Mouse (Mus musculus): Measurements from ENCODE around the gene Gucd1.
A peak's percentile ranks its signal among the peaks of the same experiment; 100 is the strongest.
"Not testable (repeated sequence)": the region's sequence is repeated elsewhere in the genome, so short reads cannot be mapped to it uniquely, and the experiment has no call there.

Gene Gucd1

DNA sequence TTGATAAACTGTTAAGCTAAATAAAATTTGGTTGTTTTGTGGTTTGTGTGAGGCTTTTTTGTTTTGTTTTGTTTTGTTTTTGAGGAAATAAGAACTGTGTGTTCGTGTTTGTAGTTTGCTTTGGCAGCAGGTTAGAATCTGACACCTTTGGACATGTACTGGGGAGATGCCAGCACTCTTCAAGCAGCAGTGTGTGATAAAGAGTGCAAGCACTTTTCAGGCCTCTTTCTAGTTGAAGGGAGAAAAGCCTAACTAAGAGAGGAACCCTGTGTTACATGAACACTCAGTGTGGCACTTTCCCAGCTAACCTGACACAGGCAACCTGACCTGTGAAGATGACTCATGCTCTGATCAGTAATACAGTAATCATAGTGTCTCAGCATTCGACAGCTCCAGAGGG, 17.7 kb upstream of the Gucd1 start:
- no peak for DNase-seq (ENCODE audit: low read depth, low spot score)

DNA sequence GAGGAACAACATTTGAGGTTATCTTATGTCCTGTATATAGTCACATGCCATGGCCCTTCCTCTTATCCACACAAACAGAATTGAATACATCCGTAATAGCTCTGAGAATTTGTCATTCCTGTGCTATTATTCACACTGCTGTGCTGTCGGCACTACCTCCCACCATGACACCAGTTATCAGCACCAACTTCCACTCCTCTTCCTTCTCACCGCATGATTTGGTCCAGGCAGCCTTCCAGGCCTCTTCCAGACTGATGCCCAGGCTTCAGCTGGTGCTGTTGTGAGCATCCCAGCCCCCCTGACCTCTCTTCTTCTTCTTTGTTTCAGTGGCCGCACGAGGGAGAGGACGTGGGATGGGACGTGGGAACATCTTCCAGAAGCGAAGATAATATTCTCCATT, 17.2 kb upstream of the Gucd1 start:
- no peak for DNase-seq (ENCODE audit: low read depth, low spot score)

DNA sequence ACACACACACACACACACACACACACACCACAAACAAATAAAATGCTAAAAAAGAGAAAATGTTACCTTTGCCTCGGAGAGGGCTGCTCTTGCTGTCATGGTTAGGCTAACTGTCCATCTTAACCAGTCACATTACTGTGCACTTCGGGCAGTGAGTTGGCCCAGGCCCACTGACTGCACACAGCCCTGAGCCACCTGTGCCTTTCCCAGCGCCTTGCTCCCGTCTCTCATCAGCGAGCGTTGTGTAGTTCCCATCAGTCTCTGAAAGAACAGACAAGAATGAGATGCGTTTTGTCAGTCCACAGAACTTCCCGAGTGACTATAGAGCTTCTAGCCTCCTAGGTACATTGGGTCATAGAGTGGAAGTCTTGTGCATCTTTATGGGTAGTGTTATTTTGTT, 16.4 kb upstream of the Gucd1 start:
- no peak for DNase-seq (ENCODE audit: low read depth, low spot score)

DNA sequence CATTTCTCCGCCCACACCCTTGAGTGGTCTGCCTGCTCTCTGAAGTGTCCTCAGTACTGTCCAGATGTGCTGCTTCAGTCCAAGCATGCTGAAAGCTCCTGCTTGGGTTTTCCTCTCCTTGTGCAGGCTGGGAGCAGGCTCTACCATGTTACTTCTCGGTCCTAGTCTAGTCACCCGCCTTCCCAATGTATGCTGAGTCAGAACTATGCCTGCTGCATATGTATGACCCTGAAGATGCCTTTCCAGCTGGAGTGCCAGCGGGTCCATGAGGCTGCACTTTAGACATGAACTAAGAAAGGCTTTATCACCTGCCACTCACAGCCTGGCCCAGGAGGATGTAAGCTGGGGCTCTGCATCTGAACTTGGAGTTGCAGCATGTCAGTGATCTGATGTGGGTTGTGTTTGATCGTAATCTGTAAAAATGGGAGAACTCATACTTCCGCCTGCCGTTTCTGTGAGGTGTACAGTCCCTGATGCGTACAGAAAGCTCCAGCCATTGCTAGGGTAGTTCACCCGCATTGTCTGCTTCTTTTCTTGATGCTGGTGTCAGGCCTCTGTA, 13.8 kb upstream of the Gucd1 start:
- no peak for DNase-seq (ENCODE audit: low read depth, low spot score)

DNA sequence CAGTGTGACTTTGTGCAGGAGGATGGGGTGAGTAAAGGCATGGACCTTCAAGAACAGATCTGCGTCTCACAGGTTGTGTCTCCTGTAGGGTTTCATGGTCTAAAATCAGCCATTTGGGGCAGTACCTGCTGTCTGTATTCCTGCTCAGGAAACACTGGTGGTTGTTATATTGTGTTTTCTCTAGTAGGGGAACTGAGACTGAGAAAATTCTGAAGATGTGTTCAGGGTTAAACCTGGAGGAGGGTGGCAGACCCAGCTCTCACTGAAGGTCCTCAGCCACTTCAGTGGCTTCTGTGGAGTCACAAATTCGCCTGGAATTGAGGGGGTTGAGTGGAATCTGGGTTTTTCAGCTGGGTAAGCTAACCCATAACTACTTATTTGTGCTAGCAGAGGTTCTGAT, 12.6 kb upstream of the Gucd1 start:
- DNase-seq (ENCODE audit: low read depth, low spot score) = no peak

DNA sequence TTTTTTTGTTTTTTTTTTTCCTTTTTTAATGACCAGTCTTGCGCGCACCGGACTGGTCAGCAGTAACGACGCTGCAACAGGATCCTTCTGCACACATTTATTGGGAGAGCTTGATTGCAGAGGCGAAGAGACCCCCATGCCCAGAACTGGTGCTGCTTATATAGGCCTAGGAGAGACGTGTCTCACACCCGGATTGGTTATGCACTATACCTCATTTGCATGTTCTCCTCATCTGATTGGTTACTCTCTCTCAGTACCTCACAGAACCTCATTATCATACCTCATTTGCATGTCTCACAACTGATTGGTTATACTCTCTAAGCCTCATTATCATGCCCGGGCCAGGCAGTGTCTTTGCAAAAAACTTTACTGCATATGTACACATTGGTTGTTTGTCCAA, 7.7 kb upstream of the Gucd1 start:
- not testable (repeated sequence) for DNase-seq (ENCODE audit: low read depth, low spot score)

DNA sequence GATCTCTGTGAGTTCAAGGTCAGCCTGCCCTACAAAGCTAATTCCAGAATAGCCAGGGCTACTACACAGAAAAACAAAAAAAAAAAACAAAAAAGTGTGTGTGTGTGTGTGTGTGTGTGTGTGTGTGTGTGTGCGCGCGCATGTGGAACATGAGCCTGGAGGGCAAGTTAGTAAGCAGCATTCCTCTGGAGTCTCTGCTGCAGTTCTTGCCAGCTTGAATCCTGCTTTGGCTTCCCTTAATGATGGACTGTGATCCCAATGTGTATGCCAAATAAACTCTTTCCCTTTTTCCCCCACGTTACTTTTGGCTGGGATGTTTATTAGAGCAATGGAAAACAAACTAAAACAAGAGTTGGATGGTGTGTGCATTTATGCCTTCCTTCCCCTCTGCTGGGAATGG, 3.9 kb upstream of the Gucd1 start:
- no peak for DNase-seq (ENCODE audit: low read depth, low spot score)

DNA sequence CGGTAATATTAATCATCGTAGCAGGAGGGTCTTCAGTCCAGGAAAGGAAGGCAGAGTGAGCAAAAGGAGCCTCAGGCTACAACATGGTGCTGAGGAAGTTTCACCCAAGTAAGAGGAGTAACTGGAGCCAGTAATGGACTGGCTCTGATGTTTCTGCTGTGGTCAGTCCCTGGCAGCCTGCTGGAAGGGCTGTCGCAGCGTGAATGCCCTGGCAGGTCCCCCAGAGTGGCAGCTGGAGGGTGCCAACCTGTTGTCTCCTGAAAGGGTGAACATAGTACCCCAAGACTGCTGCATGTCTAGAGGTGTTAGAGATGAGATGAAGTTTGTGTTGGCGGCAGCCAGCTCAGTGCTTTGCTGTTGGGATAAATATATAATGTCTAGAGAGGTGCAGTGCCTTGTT, 2.8 kb upstream of the Gucd1 start:
- DNase-seq (ENCODE audit: low read depth, low spot score) = no peak

DNA sequence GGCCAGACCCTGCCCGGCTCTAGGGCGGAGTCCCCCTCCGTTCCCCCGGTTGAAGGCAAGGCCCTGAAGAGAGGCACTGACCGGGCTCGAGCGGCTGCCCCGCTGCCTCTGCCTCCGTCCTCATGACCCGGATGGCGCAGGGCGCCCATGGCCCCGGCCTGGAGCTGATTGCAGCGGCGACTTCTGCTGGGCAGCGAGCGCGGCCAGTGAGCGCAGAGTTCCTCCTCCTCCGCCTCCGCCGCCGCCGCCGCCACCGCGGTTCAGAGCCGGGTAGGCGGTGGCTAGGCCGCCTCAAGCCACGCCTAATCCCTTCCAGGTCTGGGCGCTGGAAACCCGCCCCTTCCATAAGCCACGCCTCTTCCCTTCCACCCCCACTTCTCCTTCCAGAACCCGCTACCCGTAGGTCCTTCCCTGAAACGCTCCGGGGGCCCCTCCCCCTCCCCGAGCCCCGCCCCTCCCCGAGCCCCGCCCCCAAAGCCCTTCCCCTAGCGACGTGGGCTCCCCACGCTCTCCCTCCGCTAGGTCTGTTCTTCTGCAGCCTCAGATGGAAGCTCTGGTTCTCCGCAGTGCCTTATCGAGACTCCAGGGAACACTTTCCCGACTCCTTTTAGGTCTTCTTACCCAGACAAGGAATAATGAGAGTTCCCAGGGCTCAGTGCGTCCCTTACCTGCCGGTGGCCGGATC, 557 bp downstream of the Gucd1 start, which contains the start of gene Snrpd3:
Snrpd3 (plus strand) TSS at position 479 of the 685 bp plus-strand sequence.
- DNase-seq (ENCODE audit: low read depth, low spot score) = peak; percentile 98

DNA sequence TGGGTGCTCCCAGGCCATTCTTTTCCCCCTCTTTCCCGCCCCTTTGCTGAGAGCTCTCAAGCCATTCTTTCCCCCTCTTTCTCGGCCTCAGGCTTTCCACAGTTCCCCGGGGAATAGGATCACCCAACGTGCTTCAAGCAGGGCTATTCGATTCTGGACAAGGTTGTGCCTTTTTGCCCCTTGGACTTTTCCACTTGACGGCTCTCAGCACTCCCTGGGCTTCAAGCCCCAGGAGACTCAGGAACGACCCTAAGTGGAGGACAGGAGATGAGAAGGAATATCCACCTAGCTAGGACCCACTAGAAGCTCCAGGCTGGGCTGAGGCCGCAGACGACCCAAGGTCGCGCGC, 1.1 kb downstream of the Gucd1 start:
- DNase-seq (ENCODE audit: low read depth, low spot score) = no peak

DNA sequence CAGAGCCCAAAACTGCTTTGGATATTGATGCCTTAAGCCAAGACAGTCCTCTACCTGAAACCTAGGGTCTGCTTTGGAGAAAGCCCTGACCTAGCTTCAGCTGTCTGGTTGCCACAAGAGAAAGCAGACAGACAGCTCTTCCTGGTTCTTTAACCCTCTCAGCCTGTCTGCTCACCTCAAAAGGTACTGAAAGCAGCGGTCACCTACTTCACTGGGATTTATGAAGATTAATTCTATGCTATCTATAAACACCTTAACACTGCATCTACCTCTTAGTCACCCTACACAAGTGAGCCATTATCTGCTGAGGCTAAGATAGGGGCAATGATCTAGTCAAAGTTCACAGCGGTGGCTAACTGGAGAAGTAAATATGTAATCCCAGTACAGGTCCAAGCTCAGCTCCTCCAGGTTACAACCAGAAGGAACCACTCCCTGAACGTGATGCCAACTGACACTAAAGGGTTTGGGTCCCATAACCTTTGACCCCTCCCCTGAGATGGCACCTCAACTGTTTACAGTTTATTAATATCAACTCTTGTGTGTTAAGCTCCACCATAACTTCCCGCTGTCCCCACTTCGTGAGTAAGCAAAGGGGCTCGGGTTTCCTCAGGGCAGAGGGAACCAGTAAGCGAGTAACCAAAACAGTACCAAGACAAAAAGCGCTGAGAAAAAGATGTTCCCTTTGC, 1.6 kb downstream of the Gucd1 start:
- no peak for DNase-seq (ENCODE audit: low read depth, low spot score)

DNA sequence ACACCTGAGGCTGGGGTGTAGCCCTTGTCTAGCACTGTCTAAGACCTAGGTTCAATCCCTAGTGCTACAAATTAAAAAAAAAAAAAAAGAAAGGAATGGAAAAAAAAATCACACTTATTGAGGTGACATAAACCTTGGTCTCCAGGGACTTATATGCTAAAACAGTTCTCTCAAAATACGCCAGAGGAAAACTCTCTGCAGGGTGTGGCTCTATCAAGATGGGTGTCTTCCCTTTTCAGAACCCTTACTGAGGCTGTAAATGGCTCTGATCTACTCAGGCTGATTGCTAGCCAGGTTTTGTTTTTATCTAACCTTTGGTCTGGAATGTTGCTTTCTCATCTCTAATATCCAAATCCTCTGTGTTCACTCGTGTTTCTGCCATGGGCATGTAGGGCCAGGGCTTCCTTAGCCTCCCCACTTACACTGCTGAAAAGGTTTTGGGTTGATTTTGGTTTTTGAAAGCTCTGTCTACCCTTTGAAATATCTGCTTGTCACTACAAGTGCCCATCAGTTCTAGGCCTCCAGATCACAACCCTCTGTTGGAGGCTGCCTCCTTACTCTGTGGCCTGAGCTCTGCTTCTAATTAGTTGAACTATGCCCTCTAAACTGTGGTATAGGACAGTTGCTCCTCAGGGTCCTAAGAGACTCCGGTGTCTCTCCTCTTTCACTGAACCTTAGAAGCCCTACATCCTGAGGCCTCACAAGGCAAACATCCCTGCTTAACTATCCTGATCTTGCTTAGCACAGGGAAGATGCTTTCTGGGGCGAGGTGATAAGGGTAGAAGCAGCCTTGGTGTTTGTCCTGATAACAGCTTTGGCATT, 2.3 kb downstream of the Gucd1 start:
- DNase-seq (ENCODE audit: low read depth, low spot score) = no peak

DNA sequence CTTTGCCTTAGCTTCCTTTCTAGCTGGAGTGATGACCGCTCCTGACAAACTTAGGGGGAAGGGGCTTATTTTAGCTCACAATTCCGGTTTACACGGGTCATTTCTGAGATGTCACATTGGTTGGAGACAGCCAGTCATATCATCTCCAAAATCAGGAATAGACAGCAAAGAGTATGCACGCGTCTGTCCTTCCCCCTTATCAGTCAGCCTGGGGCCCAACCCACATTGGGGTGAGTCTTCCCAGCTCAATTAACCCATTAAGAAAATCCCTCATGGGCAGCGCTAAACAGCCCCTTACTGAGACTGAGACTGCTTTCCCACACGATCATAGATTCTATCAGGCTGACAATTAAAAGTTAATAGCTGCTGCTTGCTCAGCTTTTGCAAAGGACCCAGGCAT, 3.4 kb downstream of the Gucd1 start:
- no peak for DNase-seq (ENCODE audit: low read depth, low spot score)

DNA sequence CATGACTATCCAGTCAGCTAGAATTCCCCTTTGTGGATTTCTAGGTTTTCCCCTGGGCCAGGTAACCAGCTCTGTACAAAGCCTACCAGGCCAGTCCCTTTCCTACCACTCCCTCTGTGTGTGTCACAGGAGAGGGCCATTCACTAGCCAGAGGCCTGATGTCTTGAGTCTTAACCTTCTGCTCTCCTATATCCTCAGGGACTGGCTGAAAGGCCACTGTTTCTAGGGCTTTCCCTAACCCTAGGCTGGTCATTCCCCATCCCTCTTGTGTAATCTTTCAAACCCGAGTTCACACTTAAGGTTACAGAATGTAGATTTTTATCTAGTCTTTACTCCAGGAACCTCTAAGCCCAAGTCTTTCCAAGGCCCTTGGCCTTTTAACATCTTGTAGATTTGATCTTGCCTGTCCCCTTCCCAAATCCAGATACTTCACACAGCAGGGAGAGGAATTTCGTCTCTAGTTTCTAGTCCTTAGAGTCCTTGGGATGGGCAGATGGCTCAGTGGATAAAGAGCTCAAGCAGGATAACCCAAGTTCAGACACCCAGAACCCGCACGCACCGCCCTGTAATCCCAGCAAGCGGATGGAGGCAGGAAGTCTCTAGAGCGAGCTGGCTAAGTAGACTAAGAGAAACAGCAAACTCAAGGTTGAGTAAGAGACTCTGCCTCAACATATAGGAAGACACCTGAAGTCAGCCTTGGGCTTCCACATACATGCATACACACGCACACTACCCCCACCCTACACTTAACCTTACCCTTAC, 4.3 kb downstream of the Gucd1 start:
- no peak for DNase-seq (ENCODE audit: low read depth, low spot score)

DNA sequence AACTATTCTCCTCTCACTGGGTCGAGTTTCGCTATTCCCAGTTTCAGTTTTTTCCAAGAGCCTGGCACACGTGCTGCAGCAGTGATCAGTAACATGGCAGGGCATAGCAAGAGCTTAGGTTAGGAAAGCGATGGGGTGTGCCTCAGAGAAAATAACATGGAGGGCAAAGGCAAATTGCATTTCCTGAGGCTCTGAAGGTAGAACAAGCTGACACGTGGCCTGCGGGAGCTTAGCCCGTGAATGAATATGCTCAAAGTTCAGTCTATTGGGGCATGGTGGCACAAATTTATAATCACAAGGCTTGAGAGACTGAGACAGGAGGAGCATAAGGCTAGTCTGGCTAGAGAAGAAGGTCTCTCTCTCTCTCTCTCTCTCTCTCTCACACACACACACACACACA, 5.0 kb downstream of the Gucd1 start:
- DNase-seq (ENCODE audit: low read depth, low spot score) = no peak

DNA sequence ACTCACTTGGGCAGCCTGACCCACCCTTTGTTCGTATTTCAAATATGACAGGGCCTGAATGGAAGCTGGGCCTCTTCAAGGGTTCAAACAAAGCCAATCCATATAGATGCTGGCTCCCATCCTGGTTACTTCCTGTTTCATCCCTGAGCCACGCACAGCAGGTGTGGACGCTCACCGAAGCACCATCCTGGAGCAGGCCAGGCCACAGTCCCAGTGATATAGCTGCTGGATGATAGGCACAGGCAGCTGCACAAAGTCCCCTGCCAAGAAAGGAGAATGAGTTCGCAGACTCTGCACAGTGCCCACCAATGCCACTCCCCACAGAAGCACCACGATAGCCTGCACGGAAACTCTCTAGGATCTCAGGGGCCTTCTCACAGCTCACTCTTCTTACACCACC, 5.9 kb downstream of the Gucd1 start:
- no peak for DNase-seq (ENCODE audit: low read depth, low spot score)

DNA sequence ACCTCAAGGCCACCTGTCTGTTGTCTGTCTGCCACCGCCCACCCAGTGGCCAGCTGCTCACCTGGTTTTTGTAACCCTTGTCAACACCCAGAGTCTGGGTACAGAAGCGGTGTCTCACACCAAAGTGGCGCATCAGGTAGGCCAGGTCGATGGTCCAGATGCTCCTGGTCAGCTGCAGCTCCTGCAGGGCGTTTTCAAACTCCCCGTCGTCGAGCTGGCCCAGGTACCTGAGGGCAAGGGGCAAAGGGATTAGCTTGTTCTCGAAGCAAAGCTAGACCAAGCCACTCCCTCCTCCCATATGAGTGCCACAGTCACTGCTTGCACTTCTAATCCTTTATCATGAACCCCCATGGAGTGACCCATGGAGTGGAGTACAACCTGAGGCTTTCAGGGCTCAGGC, 6.7 kb downstream of the Gucd1 start:
- DNase-seq (ENCODE audit: low read depth, low spot score) = no peak

DNA sequence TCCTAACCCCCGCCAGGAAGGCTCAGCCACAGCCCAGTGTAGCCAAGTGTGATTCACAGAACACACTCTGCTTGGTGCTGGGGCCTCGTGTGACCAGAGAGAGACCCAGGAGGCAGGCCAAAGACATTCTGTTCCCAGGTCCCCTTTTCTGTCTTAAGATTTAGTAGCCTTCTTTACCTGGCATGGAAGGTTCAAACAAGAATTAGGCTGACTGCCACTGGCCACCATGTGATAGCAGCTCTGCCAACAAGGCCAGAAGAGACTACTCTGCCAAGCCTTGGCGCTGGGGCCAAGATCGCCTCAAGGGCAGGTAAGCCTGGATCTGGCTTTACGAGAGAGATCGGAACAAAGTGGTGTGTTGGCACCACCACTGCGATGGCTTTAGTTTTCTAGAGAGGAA, 7.3 kb downstream of the Gucd1 start:
- no peak for DNase-seq (ENCODE audit: low read depth, low spot score)

DNA sequence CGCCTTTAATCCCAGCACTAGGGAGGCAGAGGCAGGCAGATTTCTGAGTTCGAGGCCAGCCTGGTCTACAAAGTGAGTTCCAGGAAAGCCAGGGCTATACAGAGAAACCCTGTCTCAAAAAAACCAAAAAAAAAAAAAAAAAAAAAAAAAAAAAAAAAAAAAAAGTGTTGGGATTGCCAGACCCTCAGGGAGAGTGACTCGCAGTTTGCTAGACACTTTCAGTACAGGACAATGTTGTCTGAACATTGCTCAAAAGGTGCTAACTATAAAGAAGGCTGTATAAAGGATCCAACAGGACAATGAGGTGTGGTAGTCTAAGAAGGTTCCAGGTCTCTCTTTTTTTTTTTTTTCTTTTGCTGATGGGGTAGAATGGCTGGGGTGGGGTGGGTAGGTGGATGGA, 11.8 kb downstream of the Gucd1 start:
- DNase-seq (ENCODE audit: low read depth, low spot score) = not testable (repeated sequence)

DNA sequence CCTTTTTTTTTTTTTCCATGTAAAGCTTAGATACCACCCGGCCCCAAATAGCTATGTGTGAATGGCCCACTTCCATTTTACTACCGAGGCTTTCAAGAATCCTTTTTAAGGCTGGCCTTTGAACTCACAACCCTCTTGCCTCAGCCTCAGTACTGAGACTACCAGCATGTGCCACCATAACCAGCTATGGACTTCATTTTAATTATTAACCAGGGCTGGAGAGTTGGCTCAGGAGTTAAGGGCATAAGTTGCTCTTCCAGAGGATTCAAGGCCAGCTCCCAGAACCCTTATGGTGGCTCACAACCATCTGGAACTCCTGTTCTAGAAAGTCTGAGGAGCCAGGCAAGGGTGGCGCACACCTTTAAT, 12.7 kb downstream of the Gucd1 start:
- DNase-seq (ENCODE audit: low read depth, low spot score) = no peak

DNA sequence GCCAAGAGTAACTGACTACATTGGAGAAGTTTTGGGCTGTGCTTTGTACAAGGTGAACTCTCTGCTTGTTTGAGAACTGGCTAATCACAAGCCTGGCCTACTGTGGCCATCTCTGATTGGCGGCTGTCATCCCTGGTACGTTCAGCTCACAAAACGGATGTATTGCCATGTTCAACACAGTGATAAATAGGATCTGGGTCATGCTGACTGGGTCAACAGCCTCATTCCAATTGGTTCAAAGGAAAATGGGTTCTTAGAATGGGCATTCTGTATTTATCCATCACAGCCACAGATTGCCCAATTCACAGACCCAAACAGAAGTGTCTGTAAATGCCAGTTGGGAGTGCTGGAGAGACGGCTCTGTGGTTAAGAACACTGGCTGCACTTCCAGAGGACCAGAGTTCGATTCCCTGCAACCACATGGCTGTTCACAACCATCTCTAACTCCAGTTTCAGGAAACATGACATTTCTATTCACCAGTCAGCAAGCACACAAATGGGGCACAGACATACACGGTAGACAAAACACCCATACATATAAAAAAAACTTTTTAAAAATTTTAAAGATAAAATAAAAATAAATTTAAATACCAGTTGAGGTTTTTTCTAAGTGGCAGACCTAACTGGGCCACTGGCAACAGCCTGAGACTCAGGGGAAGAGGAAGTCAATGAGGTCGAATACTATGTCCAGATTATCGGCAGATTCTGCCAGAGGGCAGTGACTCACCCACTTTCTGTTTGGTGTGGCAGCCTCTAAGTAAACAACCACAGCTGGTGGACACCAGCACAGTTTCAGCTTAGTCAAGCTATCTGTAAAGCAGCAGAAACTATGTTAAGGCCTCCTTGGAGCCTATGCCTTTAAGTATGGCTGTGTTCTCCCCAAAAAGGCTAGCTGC, 13.3 kb downstream of the Gucd1 start:
- DNase-seq (ENCODE audit: low read depth, low spot score) = peak; percentile 68
